Mouse (Mus musculus) kidney, adult 8-10 months (tissue): ENCODE measurements at regions not wholly inside any gene's neighbourhood (a gene's known extent, or its start where the extent isn't known, plus 50 kb on each side); places are given as distances from the start of the nearest gene placed in this dataset.
"Not testable (repeated sequence)": the region's sequence is repeated elsewhere in the genome, so short reads cannot be mapped to it uniquely, and the experiment has no call there.

Experiments
- DNase-seq, 2 experiments: peaks; one replicate each; pipeline ENCODE4 v3.0.0; 2022

- DNase-seq, result no peak
Measured at GRCm38 (mm10) chr4:10670846-10671428, 203.4 kb upstream of the 2610301B20Rik start.

- no peak for DNase-seq
Measured at GRCm38 (mm10) chr4:10691086-10691485, 183.2 kb upstream of the 2610301B20Rik start.

GRCm38 (mm10) chr4:10692860-10693259 lies 181.4 kb upstream of the 2610301B20Rik start:
- no peak for DNase-seq

- DNase-seq, result no peak
Measured at GRCm38 (mm10) chr4:10693446-10694105, 180.7 kb upstream of the 2610301B20Rik start.

- DNase-seq, result not testable (repeated sequence)
Measured at GRCm38 (mm10) chr4:10694106-10694748, 180.1 kb upstream of the 2610301B20Rik start.

- DNase-seq, result no peak
Measured at GRCm38 (mm10) chr4:10697225-10697836, 177.0 kb upstream of the 2610301B20Rik start.

GRCm38 (mm10) chr4:10698637-10699036 lies 175.7 kb upstream of the 2610301B20Rik start:
- no peak for DNase-seq

- DNase-seq, result no peak
Measured at GRCm38 (mm10) chr4:10701479-10701878, 172.8 kb upstream of the 2610301B20Rik start.

GRCm38 (mm10) chr4:10703212-10703611 lies 171.1 kb upstream of the 2610301B20Rik start:
- DNase-seq, result no peak

- DNase-seq, result no peak
Measured at GRCm38 (mm10) chr4:10707016-10707657, 167.2 kb upstream of the 2610301B20Rik start.

- DNase-seq, result no peak
Measured at GRCm38 (mm10) chr4:10707658-10708056, 166.6 kb upstream of the 2610301B20Rik start.

- no peak for DNase-seq
Measured at GRCm38 (mm10) chr4:10711939-10712533, 162.3 kb upstream of the 2610301B20Rik start.

- no peak for DNase-seq
Measured at GRCm38 (mm10) chr4:10723341-10723740, 151.0 kb upstream of the 2610301B20Rik start.

- DNase-seq, result peak; percentile 13 to 34
Measured at GRCm38 (mm10) chr4:10727894-10728293, 146.4 kb upstream of the 2610301B20Rik start.

- no peak for DNase-seq
Measured at GRCm38 (mm10) chr4:10745207-10745606, 129.1 kb upstream of the 2610301B20Rik start.

- DNase-seq, result no peak
Measured at GRCm38 (mm10) chr4:10748816-10749215, 125.5 kb upstream of the 2610301B20Rik start.

- DNase-seq, result not testable (repeated sequence)
Measured at GRCm38 (mm10) chr4:10750377-10751062, 123.8 kb upstream of the 2610301B20Rik start.

- no peak for DNase-seq
Measured at GRCm38 (mm10) chr4:10753176-10753575, 121.1 kb upstream of the 2610301B20Rik start.

- DNase-seq, result no peak
Measured at GRCm38 (mm10) chr4:10759491-10759890, 114.8 kb upstream of the 2610301B20Rik start.

- no peak for DNase-seq
Measured at GRCm38 (mm10) chr4:10767676-10768075, 106.6 kb upstream of the 2610301B20Rik start.

- DNase-seq, result peak; percentile 2 to 6
Measured at GRCm38 (mm10) chr4:10770026-10770643, 104.2 kb upstream of the 2610301B20Rik start.
